Mouse (Mus musculus) heart, postnatal 14 days (tissue): ENCODE results near the gene Rapgef6. TPM values are rescaled to one million over a fixed set of nuclear protein-coding genes. Genes with fewer than 3 reads are reported as not detected.

Source experiments
- DNase-seq, 2 experiments: peaks; one replicate each; pipeline ENCODE4 v3.0.0; 2021 to 2022
- intact Hi-C: fragments of 180-260 bp; cut with DNase I; formaldehyde crosslinking; loops from one replicate; pipeline ENCODE4 v1.15.1; 2025
- microRNA-seq, 2 experiments: library from miRNA; unstranded; fragments of <30 nt; microRNA quantifications; one replicate each; pipeline ENCODE4 v1.2.0; 2021 to 2022
- total RNA-seq, 2 experiments: library from RNA; stranded (reverse); gene quantifications; 2 replicates each; pipeline ENCODE4 v1.2.3; 2021

Rapgef6 gene
- total RNA-seq, 2 experiments from 2014 or later: 23.5 to 23.8 TPM

DNA sequence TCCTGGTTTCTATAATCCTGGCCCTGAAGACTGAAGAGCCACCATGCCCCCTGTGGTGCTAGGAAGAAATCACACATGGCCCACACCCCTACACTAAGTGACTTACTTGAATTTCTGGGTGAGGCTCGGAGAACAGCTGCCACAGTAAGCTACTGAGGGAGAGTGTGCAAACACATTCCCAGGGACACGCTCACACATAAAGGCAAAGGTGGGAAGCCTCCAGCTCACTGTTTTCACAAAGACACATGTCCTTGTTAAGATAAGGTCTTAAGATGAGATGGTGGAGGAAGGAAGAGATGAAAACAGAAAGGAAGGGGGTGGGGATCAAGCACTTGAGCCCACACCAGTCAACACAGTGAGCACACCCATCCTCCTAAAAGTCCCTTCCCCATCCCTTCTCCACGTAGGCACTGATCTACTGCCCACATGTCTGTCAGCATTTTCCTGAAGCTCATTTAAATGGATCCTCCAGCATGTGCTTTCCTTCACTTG, 204.0 kb downstream of the Rapgef6 start:
- no peak for DNase-seq
- intact Hi-C loops: no loop called here

DNA sequence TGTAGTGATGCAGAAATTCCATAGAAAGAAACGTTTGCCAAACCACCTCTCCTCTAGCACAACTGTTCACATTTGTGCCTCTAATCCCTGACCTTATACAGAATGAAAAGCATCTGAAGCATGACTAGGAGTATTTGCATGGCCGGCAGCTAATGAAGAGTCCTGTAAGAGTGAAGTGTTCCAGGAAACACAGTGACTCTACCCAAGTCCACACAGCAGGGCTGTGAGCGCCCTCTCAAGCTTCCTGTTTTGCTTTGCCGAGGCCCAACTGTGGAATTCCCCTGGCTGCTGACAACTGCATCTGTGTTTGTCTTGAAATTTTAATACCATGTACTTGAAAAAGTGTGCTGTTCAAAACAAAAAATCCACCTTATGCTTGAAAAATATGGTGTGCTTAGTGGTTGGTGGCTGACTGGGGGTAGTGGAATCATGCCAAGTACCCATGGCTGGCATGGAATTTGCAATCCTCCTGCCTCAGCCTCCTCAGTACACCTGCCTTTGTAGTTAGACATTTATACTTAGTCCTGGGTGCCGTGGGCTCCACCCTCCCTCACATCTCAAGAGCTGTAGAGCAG, 204.8 kb downstream of the Rapgef6 start:
- DNase-seq: peak; percentile 22 to 48
- intact Hi-C loops: no loop called here

DNA sequence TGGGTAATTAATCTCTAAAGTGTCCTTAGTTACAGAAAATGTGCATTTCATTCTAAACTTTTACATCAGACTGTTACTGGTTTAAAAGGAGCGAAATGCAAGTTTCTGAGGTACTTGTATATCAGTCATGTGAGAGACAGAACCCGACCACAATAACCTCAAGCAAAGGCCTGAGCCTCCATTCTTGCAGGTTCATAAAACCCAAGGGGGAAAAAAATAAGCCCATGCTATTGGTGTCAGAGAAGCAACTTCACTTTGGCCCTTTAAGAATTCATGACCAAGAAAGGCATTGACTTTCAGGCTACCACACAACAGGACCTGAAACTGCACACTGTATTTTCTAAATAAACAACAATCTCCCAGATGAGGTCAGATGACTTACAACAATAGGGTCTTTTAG, 205.7 kb downstream of the Rapgef6 start:
- DNase-seq: no peak
- intact Hi-C loops: no loop called here

DNA sequence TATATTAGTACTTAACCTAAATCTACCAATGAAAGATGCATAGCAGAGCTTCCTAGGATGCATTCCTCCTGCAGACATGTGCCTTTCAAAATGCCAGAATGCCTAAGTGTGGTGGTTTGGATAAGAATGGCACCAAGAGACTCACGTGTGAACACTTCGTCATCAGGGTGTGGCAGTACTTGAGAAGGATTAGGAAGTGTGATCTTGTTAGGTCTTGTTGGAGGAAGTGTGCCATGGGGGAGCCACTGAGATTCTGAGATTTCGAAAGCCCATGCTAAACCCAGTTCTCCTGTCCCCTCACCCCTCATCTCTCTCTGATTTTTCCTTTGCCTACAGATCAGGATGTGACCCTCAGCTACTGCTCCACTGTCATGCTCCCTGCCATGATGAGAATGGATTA, 206.7 kb downstream of the Rapgef6 start:
- intact Hi-C loops: no loop called here
- no peak for DNase-seq

DNA sequence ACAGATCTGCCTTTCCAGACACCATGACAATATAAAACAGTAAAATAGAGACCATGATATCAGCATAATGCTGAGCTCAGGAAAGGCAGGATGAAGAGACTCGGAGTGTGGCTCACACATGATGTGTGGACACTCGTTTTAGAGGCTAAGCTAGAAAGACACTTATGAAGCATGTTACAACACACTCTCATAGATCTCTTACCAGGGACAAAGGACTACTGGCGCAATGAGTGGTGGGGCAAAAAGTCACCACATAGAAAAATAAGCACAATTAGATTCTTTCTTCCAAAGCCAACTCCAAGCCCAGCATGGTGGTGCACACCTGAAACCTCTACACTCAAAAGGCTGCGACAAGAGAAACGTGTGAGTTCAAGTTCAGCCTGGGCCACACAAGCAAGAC, 208.3 kb downstream of the Rapgef6 start:
- no peak for DNase-seq
- intact Hi-C loops: no loop called here

DNA sequence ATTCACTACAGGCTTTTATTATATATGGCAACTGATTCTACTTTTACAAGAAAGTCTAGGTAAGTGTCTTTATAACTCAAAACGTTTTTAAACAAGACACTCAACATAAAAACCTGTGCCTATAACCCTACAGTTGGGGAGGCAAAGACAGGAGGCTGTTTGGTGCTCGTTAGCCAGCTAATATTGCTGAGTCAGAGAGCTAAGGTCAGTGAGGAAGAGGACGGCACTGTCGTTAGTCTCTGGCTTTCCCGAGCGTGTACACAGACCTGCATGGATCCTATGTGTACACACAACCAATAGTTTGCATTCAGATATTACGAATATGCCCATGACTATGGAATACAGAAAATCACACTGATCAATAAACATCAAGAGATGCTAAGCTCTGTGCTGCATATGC, 208.7 kb downstream of the Rapgef6 start:
- intact Hi-C loops: no loop called here
- no peak for DNase-seq

DNA sequence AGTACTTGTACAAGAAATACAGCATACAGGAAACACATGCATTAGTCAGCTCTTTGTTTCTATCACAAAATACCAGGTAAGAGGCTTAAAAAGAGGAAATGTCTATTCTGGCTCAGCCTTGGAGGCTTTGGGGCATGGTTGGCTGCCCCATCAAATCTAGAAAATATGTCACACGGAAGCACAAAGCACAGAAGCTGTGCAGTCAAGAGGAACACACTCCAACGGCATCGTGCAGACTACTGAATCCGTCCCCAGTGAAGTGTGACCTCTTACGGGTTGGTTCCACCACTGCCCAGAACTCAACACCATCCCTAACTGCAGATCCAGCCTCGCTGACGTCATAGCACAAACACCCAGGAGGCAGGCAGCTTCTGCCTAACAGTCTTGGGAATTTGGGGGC, 210.9 kb downstream of the Rapgef6 start:
- DNase-seq: no peak
- intact Hi-C loops: no loop called here

DNA sequence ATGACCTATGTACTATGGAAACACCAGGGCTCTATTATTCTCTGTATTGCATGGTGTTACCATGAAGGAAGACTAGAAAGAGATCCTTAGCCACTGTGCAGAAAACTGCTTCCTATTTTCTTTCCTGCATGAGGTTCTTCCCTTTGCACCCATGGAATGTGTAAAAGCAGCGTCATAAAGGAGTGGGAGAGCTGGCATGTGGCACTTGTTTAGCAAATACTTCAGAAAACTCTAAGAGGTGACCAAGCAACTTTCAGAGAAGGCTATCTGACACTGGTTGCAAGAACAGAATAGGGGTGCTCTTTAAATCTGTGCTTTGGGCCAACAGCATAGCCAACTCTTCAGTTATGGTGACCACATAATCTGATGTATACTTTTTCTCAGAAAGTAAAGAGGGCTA, 212.5 kb downstream of the Rapgef6 start:
- no peak for DNase-seq
- intact Hi-C loops: no loop called here

DNA sequence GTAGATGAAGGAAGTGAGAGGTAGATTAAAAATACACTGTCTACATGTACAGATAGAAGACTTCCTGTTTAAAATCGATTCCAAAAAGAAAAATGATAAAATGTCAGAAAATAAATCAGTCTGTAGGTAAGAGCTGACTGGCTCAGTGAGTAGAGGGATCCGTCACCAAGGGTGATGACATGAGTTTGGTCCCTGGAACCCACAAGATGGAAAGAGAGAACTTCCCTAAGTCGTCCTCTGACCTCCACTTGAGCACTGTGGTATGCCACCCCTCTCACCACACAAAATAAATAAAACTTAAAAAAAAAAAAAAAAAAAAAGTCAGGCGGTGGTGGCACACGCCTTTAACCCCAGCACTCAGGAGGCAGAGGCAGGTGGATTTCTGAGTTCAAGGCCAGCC, 214.3 kb downstream of the Rapgef6 start:
- intact Hi-C loops: no loop called here
- DNase-seq: no peak

DNA sequence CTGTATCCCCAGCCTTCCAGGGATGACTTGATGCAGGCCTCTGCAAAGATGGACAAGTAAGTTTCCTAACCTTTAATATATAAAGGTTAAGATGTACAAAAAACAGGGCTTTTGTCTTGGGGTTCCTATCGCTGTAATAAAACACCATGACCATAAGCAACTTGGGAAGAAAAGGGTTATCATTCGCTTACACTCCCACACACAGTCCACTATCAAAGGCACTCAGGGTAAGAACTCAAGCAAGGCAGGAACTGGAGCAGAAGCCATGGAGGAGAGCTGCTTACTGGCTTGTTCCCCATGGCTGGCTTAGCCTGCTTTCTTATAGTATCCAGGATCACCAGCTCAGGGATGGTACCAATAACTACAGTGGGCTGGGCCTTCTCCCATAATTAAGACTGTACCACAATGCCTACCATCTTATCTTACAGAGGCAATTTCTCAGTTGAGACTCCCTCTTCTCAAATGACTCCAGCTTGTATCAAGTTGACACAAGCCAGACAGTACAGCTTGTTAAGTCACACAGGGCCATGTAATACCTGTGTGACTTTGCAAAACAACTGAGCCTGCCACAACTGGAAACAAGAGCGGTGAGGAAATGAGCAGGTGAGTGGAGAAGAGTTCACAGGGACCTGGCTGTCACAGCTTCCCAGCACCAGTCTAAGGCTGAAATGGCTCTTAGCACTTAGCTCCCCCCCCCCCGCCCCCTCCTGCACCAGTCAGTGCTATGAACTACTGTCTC, 216.5 kb downstream of the Rapgef6 start:
- no peak for DNase-seq
- intact Hi-C loops: no loop called here

DNA sequence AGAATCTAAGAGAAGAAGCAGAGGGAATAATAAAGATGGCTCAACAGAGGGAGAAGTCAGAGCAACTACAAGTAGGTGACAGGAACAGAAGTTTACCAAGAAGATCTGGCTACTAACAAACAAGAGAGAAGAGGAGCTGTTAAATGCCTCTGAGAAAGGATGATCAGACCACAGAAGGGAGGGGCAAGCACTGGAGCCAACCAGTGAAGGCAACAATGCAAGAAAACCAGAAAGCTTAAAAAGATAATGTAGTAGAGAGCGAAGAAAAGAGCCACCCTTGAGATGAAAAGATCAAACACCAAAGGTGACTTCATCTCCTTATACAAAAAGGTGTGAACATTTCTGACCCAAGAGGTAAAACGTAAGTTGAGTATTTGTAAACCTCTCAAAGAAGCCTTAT, 218.7 kb downstream of the Rapgef6 start:
- DNase-seq: no peak

DNA sequence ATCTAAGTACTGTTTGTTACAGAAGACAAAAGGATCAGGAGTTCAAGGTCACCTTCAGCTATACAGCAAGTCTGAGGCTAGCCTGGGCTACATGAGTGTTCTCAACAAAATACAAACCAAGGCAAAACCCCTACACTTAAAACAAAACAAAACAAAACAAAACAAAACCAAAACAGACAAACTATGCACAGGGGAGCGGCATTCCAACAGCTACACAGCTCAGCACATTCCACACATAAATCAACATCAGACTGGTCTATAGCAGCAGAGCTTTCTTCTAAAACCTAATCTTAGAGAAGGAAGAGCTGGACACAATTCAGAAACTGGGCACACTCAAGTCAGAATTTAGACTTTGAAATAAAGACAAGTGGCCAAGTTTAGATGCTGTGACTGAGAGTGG, 221.6 kb downstream of the Rapgef6 start:
- intact Hi-C loops: no loop called here
- DNase-seq: no peak

More for the DNA sequence above, 218.7 kb downstream of the Rapgef6 start:
- intact Hi-C loops: no loop called here

Small RNAs within 50 kb of the gene (microRNA-seq; reads per million reads assigned to microRNA genes)
- 0 reads per million in 2 experiments for gene Gm26116

Other genes starting within 250 kb of the Rapgef6 start
- gene Acsl6, start 219.0 kb upstream of the Rapgef6 start, total RNA-seq: 1 to 10 TPM; 1.2 to 1.5 TPM
- not detected for gene Meikin, start 152.2 kb upstream of the Rapgef6 start, total RNA-seq
- 10 to 100 TPM; 31.7 to 33.8 TPM for gene Fnip1, start 84.6 kb upstream of the Rapgef6 start, total RNA-seq